Mouse (Mus musculus) ovary, adult 18-20 months (tissue): ENCODE data around the gene Pgc.

Experiments used
- DNase-seq: peaks from one replicate; pipeline ENCODE4 v3.0.0; 2022; ENCODE audit warnings: low spot score, mixed read lengths

The Pgc gene

GRCm38 (mm10) chr17:47708972-47709371, 17.7 kb upstream of the Pgc start:
- no peak for DNase-seq

- no peak for DNase-seq
Measured at GRCm38 (mm10) chr17:47710036-47710435, 16.6 kb upstream of the Pgc start.

- DNase-seq = no peak
Measured at GRCm38 (mm10) chr17:47711883-47712282, 14.8 kb upstream of the Pgc start.

GRCm38 (mm10) chr17:47712889-47713571, 13.6 kb upstream of the Pgc start:
- no peak for DNase-seq

DNA sequence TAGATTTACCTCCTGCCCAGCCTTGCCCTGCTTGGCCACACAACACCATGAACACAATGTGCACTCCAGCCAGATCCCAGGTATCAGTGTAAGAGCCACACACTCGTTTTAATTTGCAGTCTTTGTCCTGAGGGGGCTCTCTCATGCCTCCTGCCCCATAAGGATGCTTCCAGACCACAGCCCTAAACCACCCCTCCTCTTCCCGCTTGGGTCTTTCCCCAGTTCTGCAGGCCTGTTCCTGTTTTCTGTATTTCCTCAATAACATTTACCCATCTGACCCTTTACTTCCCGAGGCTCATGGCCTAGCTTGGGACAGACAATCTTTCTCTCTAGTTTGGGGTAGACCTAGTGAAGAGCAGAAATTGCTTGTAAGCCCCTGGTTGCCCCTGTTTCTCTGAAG, 11.6 kb upstream of the Pgc start:
- no peak for DNase-seq

GRCm38 (mm10) chr17:47721183-47721582, 5.5 kb upstream of the Pgc start:
- no peak for DNase-seq

- DNase-seq = no peak
Measured at GRCm38 (mm10) chr17:47730633-47731575, 4.3 kb downstream of the Pgc start.

DNA sequence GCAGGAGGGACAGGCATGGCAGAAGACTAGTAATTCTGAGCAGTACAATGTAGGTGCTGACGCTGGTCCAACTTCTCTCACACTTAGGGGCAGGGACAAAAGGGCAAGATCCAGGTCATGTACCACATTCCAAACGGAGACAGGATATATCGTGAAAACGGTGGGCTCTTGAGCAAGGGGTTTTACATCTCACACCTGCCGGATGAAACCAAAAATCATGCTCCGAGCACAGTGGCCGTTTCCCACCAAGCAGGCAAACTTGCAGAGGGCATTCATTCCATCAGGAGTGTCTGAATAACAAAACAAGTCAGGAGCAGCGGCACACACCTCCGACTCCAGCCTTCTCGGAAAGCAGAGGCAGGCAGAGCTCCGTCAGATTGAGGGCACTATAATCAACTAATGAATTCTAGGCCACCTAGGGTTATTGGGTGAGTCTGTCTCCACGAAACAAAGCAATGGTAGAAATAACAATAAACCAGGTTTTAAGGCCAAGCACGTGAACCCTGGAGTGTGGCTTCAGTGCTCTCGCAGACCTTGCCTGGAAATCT, 9.0 kb downstream of the Pgc start:
- no peak for DNase-seq

- DNase-seq = peak; percentile 87
Measured at GRCm38 (mm10) chr17:47736856-47737255, 10.2 kb downstream of the Pgc start, which contains the start of gene Tfeb. Gene Tfeb, plus strand, starts transcription at chr17:47737030.

DNA sequence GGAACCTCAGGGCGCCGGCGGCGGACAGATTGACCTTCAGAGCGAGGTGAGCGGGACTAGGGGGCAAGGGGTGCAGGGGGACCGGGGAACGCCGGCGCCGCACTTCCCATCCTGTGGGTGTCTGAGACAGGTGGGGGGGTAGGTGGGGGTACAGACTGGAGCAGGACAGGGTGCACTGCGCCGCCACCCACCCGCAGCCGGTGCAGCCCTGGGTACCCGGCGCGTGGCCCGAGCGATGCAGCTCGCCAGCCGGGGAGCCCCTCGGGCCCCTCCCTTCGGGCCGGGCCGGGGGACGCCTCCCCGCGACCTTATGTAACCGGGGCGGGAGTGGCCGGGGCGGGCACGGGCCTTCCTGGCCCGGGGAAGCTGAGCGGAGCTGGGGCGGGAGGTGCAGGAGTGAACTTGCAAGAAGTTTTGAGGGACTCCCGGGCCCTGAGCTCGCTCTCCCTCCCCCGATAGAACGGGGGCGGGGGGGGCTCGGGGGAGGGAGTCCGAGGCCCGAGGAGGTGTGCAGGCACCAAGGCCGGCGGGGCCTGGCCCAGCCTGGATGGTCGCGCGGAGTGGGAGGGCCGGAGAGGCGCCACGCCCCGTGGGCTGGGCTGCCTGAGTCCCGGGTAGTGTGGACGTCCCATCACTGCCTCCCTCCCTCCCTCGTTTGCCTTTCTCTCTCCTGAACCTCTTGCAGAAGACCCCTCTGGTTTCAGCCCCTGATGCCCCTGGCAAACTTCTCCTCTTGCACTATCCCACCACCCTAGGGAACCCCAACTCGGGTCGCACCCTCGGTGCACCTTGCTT, 10.8 kb downstream of the Pgc start:
- peak; percentile 90 for DNase-seq

DNA sequence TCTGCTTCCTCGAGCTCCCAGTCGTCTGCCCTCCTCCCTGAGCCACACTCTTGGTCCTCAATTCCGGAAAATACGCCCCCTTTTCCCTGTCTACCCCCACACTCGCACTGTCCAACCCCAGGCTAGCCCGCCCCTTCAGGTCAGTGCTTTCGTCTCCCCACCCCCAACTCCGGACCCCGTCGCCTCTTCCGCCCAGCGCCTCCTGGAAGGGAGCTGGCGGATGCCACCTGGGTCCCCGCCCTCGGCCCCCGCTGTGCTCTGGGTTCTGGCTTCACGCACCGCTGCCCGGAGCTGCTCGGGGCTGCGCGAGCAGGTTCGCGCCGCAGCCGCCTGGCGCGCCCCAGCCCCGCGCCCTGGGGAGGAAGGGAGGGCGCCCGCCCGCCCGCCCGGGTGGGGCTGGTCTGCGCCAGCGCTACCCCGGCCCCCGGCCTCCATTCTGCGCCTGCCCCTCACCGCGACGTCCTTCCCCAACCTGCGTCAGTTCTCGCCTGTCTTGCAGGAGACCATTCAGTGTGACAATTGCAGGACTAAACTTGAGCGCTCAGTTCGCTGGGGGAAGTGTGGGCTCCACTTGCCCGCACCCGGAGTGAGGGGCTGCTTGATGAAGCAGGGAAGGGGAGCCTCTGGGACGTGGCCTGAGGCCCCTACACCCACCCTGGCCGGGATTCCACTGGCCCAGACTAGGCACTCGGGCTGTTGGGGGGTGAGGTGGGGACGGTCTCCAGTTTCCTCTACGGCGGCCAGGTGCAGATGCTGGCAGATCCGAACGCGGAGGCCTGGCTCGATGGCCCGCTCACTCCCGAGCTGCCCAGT, 11.6 kb downstream of the Pgc start:
- peak; percentile 51 for DNase-seq

DNA sequence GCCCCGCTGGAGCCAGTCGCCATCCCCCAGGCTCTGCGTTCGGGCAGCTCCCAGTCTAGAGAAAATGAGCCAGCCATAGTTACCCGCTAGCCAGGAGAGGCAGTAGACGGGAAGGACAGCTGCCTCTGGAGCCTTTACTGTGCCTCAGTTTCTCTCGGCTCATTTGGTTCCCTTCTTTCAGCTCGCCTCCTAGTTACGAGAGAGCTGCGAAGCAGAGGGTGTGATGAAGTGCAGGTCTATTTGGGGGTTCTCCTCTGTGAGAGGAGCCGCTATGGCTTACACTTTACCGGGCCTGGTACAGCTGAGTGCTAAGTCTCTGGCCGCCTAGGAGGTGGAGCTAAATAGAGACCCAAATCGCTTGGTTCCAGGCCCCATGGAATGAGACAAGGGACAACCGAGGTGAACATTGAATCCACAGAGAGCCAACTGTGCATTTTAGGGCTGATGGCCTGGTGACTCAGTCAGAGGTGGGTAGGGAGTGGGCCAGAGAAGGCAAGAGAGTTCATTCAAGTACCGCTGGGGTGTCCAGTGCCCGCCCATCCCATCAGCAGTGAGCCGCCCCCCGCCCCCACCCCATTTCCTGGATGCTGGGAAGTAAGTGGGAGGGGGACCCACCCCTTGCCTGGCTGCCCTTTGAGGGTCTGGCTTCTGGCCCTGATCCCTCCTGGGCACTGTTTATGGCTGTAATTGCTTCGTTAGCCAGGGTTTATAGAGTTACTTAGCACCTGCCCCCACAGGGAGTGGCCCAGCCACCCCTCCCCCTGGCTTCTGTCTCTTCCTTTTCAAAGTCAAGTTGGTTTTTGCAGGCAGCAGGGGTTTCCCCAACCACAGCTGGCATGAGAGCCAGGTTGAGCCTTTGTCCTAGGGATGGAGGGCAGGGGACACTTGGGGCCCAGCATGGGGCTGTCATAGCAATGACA, 12.5 kb downstream of the Pgc start:
- no peak for DNase-seq

GRCm38 (mm10) chr17:47740186-47740585, 13.5 kb downstream of the Pgc start:
- no peak for DNase-seq

GRCm38 (mm10) chr17:47742991-47743734, 16.5 kb downstream of the Pgc start:
- no peak for DNase-seq

DNA sequence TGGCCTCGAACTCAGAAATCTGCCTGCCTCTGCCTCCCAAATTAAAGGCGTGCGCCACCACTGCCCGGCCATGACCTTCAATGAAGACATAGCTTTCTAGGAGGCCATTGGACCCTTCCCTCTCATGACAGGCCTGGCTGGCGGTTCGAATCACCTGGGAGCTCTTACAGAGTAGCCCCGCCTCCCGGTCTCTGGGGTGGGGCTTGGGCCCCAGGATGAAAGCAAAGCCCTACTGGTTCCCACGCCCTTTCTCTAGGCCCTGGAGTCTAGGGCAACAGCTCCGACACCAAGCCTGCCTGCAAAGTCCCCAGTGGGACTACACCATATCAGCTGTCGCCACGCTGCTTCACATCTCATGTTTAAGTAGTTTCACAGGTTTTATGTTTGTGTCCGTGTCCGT, 17.4 kb downstream of the Pgc start:
- DNase-seq = no peak

DNA sequence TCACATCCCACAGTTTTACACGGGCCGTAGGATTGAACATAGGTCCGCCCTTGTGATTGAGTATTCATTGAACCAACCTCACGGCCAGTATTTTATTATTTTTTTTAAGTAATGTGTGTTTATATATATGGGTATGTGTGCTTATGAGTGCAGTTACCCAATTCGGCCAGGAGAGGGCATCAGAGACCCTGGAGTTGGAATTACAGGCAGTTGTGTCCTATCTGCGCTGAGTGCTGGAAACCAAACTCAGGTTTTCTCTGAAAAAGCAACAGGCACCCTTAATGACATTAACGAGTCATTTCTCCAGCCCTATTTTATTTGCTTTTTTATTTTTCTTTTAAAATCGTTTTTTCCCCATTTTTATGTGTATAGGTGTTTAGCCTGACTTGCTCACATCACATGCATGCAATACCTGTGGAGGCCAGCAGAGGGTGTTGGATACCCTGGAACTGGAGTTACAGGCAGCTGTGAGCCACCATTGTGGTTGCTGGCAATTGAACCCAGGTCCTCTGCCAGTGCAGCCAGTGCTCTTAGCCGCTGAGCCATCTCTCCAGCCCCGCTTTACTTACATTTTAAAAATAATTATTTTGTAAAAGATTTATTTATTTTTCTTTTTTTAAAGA, 18.2 kb downstream of the Pgc start:
- no peak for DNase-seq

- peak; percentile 65 for DNase-seq
Measured at GRCm38 (mm10) chr17:47748791-47749553, 22.3 kb downstream of the Pgc start.

- no peak for DNase-seq
Measured at GRCm38 (mm10) chr17:47749626-47750025, 23.0 kb downstream of the Pgc start.
